Mouse (Mus musculus) cortical plate, adult 2 months (tissue): ENCODE results near the gene Casz1.

ENCODE experiments used
- CTCF ChIP-seq: fragments of 200-500 bp; IDR thresholded peaks from 2 replicates; pipeline ENCODE4 v1.5.1; 2011; ENCODE audit warnings: mild to moderate bottlenecking, control low read depth, low read length; ENCODE audit not compliant: insufficient read depth; ENCODE audit errors: extremely low read depth
- POLR2A ChIP-seq: fragments of 200-500 bp; IDR thresholded peaks from 2 replicates; pipeline ENCODE4 v1.6.1; 2011; ENCODE audit warnings: mild to moderate bottlenecking, low read length, control low read depth; ENCODE audit not compliant: insufficient read depth; ENCODE audit errors: extremely low read depth

DNA sequence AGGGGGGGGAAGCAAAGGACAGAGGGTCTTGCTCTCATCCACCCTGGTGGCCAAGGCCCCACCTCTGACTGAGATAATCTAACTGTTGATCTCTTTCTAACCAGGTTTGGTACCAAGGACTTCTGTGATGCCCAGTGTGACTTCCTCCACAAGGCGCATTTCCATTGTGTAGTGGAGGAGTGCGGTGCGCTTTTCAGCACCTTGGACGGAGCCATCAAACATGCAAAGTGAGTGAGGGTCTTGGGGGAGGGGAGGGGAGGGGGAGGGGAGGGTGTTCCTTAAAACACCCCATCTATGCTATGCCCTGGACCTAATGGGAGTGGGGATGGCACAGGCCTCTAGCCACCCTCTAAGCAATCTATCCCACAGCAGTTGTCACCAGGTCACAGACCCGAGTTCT is 138.9 kb downstream of the Casz1 start:
- TF ChIP-seq CTCF (no peak), POLR2A (no peak)
